Mouse (Mus musculus) CD4-positive, CD25-positive, alpha-beta regulatory T cell, adult 2 months (primary cell): Measurements from ENCODE around the gene Ankfn1.

ENCODE experiments used
- DNase-seq: peaks from one replicate; pipeline ENCODE4 v3.0.0-alpha.2; 2012; ENCODE audit warnings: low read depth, low spot score

The Ankfn1 gene

GRCm38 (mm10) chr11:89777431-89777830 lies at the start of gene Ankfn1:
Gene Ankfn1 (minus strand): TSS chr11:89777653.
- no peak for DNase-seq

GRCm38 (mm10) chr11:89823661-89824446 lies 46.4 kb upstream of the Ankfn1 start:
- no peak for DNase-seq

DNA sequence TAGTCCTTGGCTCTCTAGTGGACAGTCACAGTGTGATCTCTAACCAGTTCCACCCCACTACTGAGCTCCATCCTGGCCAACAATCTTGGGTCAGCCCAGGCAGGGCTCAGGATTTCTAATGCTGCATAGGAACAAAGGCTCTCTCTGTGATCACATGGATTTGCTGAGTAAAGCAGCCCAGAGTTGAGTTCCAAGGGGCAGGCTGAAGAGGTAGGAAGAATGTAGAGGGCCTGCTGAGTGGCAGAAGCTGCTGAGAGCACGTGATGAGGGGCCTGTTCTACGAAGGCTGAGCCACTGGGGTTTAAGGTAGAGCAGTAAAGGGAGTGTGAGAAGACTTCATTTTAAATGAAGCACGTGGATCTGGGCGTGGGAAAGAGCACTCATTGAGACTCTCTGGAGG lies 41.1 kb upstream of the Ankfn1 start:
- DNase-seq: no peak

DNA sequence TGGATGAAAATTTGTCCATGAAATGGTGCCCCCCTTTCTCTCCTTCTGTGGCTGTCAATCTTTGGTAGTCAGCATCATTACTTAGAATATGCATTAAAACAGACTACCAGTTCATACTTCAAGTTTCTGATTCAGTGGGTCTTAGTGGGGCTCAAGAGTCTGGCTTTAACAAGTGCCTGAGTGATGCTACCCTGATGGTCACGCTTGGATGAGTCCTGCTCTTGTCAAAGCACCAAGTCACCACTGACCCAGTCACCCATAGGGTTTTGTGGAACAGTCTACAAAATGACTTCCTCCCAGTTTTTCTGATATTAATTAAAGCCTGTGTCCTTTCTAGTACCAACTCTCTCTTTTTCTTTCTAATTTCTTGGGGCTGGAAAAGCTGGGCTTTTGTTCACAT lies 34.0 kb upstream of the Ankfn1 start:
- DNase-seq: no peak

DNA sequence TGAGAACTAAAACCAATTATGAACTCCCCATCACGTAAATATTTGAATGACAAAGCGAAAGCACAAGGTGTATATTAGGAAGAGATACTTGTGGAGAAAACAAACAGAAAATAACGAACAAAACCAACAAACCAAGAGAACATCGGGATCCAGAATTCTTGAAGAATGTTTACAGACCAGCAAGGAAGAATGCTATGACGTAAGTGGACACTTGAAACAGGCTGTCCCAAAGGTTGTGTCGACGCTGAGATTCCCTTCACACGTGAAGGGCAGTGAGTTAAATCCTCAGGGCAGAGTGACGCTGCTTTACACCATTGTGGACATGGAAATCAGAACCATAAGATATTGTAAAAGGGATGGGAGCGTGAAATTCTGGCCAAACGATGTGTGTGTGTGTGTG lies 30.5 kb upstream of the Ankfn1 start:
- no peak for DNase-seq

DNA sequence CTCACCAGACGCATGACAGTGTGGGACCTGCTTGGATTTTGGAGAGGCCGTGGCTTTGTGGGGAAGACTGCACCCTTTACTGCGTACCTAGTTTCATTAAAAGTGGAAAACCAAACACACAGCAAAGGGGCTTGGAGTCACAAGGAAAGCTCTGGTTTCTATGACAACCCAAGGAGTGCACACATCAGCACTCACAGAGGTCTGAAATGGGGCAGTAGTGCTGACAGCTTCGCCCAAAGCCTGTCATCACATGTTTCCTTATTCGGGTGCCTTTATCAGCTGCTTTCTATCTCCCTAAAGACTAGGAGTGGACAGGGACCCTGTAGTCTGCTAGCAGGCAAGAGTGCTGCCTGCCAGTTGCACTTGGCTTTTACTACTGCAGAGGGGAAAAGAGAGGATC lies 27.4 kb upstream of the Ankfn1 start:
- no peak for DNase-seq

DNA sequence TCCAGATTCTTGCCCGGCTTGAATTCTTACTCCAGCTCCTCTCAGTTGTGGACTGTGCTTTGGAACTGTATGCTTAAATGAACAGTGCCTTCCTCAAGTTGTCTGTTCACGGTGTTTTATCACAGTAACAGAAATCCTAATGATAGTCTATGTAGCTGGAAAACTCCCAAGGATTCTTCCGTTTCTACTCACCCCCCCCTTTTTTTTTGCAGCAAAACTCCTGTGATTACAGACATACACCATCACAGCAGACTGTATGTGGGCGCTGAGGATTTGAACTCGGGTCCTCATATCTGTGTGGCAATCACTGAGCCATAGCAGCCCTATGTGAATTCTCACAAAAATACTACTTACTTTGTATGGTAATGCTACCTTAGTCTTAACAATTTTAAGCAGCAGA lies 26.5 kb upstream of the Ankfn1 start:
- DNase-seq: no peak

DNA sequence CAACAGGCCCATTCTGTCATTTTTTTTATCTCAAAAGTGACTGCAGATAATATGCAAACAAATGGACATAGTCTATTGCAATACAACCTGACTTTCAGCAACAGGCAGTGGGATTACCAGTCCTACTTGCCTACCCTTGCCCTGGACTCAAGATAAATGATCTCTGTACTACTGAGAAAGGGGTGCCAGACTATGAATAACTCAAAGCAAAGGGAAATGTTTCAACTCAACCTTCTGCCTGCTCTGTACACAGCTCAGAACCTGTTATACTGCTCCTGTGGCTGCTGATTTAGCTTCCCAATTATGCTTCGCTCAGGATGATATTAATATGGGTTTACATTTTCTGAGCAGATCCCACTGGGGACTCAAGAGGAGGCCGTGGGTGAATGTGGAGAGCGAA lies 15.3 kb upstream of the Ankfn1 start:
- DNase-seq: no peak

DNA sequence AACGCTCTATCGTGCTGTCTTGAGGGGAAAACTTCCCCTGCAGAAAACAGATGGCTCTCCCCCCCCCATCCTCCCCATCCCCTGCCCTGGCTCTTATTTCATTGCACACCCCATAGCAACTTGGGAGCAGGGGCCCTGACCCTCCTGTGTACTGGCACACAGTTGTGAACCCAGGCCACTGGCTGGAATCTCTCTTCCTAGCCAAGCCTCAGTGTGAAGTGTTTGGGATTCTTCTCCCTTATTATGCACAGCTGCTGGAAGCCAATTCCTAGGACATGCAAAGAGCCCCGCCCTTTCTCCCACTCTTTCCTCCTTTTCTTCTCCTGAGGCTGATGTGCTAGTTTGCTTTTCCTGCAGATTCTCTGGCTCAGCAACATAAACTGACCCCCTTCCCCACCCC lies 1.4 kb downstream of the Ankfn1 start:
- no peak for DNase-seq

- no peak for DNase-seq
Observed at GRCm38 (mm10) chr11:89774913-89775312, 2.5 kb downstream of the Ankfn1 start.

GRCm38 (mm10) chr11:89772941-89773340 lies 4.5 kb downstream of the Ankfn1 start:
- no peak for DNase-seq

GRCm38 (mm10) chr11:89765770-89766148 lies 11.7 kb downstream of the Ankfn1 start:
- DNase-seq: no peak

- DNase-seq: no peak
Observed at GRCm38 (mm10) chr11:89765014-89765769, 12.3 kb downstream of the Ankfn1 start.

DNA sequence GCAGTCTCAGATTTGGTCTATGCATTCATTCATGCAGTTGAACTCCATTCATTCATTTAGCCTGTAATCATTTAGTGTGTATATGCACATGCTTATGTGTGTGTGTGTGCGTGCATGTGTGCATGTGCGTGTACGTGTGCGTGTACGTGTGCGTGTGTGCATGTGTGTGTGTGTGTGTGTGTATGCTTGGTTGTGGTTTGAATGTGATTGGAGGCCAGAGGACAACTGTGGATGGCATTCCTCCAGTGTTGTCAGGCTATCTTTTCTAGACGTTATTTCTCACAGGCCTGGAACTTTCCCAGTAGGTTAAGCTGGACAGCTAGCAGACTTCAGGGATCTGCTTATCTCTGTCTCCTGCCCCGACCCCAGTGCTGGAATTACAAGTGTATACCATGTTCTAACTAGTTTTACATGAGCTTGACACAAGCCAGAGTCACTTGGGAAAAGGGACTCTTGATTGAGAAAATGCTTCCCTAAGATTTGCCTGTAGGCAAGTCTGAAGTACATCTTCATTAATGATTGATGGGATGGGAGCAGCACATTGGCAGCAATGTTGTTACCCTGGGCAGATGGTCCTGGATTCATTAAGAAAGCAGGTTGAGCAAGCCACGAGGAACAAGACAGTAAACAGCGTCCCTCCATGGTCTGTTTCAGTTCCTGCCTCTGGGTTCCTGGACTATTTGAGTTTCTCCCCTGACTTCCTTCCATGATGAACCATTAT lies 43.3 kb downstream of the Ankfn1 start:
- DNase-seq: no peak

DNA sequence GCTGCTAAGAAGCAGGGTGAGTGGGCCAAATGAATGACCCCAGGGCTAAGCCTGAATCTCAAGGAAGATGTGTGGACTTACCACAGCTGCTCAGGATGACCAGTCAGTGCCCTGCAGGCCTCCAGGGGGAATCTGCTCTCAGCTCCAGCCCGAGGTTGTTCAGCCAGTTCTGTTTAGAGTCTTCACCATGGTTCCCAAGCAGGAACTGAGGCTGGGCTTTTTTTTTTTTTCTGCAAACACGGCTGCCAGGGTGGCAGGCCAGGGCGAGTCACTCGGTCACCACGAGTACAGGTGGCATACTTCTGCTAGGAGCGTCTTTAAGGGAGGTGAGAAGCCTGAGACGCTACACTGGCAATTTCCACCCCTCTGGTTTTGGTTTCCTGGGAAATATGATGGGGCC lies 43.9 kb downstream of the Ankfn1 start:
- DNase-seq: no peak

DNA sequence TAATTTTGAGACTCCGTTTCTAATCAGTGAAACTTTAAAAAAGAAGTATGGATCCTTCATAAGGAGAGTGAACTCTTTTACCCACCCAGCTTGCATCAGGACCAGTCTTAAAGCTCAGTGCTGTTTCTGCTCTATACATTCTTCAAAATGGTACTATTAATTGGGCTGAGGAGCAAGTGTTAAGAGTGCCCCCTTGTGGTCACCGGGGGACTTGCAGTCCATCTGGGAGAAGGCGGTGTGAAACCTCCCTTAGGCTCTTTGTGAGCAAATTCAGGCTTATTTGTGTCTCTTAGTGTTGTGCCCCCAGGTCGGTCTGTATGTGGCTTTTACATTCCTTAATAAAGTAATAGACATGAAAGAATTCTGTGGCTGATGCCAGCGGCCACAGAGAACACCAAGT lies 56.6 kb downstream of the Ankfn1 start:
- DNase-seq: peak; percentile 53

DNA sequence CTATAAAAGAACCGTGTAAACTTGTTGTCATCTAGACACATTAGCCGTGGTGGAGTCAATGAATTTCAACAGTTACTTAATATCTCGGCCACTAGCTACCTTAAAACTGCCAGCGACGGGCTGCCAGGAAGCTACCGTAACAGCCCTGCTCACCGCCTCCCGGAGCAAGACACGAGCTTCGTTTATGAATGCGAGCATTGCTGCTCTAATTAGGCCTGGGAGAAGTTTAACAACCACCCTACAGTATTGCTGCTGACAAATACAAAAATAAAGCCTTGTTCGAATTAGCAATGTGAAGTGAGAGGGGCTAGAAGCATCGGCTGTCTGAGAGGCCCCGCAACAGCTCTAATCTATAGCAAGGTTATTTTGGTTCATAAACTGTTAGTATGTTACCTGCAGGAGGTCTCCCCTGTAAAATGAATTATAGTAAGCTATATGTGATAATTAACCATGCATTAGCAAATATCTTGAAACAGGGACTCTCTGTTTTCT lies 58.9 kb downstream of the Ankfn1 start:
- DNase-seq: no peak

DNA sequence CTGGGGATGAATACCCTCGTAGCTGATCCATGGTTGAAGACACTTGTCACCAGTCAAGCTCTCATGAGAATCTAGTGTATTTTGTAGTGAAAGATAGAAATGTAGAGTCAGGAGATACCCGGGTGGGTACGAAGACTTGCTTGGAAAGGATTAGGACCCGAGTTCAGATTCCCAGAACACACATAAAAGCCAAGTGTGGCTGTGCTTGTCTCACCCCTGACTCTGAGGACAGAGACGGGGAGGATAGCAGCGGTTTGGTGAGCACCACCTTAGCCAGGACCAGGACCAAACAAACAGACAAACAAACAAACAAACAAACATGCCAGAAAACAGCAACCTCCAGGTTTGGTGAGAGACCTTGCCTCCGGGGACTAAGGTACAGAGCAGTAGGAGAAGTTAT lies 61.1 kb downstream of the Ankfn1 start:
- no peak for DNase-seq

GRCm38 (mm10) chr11:89708526-89708925 lies 68.9 kb downstream of the Ankfn1 start:
- no peak for DNase-seq

DNA sequence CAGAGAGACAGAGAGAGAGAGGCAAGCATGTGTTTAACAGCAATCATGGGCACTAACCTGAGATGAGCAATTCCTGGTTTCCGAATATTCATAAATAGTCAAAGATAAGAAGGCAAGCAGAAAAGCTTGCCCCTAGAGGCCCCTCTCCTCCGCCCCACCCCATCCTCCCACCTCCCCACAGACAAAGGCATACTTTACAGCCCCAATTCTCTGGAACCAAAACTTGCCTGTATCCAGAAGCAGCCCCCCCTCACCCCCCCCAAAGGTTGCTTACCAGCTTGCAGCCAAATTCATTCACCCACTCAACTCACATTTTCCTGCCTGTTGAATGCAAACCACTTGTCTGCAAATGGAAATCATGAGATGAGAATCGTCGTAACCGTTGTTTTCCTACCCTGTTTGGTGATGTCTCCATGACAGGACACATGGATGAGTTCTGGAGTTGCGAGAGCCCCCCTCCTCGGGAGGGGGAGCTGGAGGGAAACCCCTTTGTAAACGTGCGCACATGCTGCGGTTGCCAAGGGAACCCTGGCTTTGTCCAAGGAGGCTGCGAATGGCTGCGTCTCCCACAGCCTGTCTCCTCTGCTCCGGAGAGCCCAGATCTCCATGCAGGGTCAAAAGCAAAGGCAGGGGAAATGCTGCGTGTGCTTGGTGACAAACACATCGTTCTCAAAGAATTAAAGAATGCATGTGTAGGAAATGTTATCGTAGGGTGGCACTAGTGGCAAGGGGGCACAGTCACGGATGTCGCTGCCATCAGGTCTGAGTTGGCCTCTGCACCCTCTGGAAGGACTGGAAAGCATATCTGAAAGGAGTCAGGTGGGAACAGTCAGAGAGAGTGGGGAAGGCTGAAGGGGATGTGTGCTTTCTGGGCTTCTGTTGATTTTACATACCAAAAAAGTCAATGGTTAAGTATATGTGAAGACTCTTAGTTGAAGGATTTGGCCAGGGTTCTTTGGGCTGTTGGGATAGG lies 80.7 kb downstream of the Ankfn1 start:
- DNase-seq: no peak

DNA sequence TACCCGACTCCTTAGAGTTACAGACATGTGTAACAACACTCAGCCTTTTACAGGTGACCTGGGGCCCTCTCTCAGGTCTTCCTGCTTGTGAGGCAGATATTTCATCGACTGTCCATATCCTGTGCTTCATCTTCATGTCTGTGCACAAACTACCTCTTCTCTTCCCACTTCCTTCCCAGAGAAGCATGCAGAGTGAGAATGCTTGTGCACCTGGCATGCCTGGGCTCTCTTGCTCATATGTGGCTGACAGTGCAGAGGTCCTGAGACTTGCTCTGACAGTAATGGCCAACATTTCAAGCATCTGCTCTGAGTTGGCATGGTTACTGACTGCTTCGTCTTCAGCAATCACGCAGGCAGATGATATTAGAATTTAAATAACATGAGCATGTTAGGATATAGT lies 83.8 kb downstream of the Ankfn1 start:
- no peak for DNase-seq
